Mouse (Mus musculus) spleen, embryonic (tissue): ENCODE results near the gene Ctnna3.
"Not testable (repeated sequence)": the region's sequence is repeated elsewhere in the genome, so short reads cannot be mapped to it uniquely, and the experiment has no call there.

Source experiments
- CTCF ChIA-PET: fragments of 350-600 bp; sonication (Branson Sonifier 250); formaldehyde crosslinking; loops from one replicate; lab custom pipeline; 2022; lab: Charles Lee

Ctnna3 gene

DNA sequence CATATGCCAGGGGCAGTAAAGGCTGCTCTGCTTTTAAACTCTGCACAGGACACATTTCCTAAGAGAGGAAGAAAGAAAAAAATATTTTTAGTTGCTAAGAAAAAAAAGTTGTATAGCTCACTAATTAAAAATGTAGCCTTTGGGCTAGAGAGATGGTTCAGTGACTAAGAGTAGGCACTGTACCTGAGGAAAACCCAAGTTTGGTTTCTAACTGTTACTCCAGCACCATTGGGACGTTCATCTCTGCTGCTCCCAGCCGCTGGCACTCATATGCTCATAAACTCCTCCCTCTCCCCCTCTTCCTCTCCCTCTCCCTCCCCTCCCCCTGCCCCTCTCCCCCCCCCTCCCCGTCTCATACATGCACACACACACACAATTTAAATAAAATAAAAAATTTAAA, 1441.0 kb downstream of the Ctnna3 start:
- CTCF ChIA-PET = no interaction called here

DNA sequence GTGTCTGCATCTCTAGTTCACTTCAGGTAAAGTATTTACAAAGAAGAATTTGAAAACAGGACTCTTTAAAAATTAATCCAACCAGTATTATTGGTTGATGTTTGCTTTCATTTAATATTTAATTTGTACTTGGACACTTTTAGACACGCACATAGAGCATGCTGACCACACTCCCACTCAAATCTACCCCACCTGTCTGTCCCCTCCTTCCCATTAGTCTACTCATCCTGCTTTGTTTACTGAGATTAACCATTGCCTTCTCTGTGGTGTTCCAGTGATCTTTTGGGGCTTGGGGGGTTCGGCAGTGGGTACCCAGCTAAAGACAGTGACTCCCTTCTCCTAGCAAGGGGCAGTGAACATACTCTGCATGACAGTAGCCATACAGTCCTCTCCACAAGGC, 1446.6 kb downstream of the Ctnna3 start:
- CTCF ChIA-PET = no interaction called here

DNA sequence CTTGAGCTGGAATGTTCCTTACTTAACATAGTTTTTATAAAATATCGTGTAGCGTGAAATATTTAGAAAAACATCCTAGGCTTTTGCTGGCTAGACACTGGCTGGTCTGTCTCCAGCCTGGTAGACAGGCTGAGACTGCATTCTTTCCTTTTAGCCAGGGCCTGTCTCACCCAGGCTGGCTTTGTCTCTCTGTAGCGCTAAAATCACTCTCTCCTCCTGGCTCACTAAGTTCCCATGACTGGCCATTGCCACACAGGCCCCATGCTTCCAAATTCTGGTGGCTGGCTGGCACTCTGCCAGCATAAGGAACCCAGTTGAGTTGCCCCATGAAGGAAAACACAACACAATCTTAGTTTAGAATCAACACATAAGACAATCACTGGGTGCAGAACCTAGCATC, 1450.0 kb downstream of the Ctnna3 start:
- CTCF ChIA-PET = no interaction called here

DNA sequence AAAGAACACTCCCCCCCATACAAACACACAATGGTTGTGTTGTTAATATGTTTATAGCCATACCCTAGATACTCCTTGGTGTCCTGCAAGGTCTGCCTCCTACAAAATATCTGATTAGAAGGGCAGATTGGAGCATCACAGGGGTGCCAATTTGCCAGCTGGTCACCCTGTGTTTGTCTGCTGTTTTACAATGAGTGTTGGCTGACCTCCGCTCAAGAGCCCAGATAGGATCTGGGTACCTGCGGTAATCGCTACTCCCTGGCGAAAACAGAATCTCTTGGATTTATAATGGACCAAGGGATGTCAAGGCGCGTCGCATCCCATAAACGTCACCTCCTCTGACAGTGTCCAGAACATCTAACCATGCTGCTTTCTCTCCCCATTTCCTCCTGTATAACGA, 1457.0 kb downstream of the Ctnna3 start:
- CTCF ChIA-PET = no interaction called here

DNA sequence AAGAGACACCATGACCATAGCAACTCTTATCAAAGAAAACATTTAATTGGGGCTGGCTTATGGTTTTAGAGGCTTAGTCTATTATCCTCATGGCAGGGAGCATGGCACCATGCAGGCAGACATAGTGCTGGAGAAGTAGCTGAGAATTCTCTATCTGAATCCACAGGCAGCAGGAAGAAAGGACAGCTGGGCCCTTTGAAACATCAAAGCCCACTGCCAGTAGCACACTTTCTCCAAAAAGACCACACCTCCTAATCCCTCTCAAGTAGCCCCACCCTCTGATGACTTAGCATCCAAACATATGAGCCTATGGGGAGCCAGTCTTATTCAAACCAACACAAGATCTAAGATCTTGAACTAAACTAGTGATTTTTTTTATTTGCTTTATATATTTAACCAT, 1462.6 kb downstream of the Ctnna3 start:
- CTCF ChIA-PET = interaction anchor here (0.7 kb wide), 1 partner anchor 189 kb away, joined by 9 read pairs; no protein-coding TSS in a partner anchor

DNA sequence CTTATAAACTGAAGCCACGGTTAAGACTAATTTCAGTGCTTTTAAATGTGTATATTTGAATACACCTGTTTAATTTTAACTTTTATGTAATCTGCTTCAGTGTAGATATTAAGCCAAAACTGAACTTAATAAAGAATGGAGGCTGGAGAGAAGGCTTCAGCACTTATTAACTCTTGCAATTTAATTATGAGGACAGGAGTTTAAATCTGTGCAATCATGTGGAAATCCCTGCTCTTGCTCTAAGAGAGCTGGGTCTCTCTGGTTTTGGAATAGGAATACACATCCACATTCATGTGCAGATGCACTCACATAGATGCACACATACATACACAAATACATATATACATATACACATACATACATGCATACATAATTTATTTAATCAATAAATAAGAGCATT, 1468.8 kb downstream of the Ctnna3 start:
- CTCF ChIA-PET = no interaction called here

DNA sequence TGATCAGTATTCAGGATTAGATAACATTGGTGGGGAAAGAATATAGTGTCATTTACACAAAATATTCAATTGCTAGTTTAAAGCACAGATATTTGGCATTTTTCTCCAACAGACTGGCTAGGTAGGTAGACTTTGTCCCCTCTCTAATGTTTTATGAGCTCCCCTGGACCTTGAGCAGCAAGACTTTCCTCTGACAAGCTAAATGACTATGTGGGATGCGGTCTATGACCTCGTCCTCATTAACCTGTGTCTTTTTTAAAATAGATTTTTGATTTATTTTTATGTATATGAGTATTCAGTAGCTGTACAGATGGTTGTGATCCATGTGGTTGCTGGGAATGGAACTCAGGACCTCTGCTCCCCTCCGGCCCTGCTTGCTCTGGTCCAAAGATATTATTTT, 1471.8 kb downstream of the Ctnna3 start:
- CTCF ChIA-PET = no interaction called here

DNA sequence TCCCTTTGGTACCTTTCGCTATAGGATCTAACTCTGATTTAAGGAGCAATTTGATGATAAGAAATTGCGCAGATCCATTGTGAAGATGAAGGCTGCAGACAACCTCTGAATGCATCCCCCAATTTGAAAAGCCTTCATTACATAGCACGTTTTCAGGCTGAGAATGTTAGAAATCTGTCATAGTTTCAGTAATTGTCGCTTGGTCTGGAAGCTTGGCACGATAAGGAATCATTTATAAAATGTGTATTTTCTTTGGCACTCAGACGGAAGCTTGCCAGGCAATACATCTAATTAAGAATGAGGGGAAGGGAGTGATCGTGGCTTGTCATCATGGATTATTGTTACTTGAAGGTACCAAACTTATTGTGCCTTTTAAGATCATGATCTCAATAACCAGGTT, 1511.1 kb downstream of the Ctnna3 start:
- CTCF ChIA-PET = no interaction called here

DNA sequence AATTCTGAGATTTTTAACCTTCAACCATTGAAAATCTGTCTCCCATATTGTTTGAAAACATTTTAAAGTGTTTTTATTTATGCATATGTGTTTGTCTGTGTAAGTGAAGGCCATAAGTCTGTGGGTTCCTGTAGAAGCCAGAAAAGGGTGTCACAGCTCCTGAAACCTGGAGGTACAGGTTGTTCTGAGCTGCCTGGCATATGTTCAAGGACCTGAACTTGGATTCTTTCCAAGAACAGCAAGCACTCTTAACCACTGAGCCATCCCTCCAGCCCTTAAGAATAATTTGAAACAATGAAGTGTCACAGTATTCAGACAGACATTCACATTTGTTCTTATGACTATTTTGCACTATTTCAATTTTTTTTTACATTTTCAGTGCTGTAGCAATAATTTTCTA, 1528.5 kb downstream of the Ctnna3 start:
- CTCF ChIA-PET = no interaction called here

DNA sequence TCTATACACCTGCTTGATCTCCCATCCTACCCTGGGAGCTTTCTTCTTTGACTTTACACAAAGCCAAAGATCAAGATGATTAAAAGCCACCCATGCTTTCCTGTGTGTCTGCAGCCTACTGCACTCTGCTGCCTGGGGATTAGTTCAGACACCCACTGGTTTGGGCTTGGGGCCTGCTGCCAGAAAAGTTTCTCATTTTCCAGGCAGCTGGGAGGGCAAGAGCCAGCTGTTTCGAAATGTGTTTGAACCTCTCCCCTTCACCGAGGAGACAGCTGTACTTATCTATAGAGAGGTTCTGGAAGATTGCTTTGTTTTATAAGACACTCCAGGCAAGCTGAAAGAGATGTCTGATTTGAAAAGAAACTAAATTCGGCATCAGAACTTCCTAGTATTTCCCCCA, 1563.0 kb downstream of the Ctnna3 start:
- CTCF ChIA-PET = no interaction called here

DNA sequence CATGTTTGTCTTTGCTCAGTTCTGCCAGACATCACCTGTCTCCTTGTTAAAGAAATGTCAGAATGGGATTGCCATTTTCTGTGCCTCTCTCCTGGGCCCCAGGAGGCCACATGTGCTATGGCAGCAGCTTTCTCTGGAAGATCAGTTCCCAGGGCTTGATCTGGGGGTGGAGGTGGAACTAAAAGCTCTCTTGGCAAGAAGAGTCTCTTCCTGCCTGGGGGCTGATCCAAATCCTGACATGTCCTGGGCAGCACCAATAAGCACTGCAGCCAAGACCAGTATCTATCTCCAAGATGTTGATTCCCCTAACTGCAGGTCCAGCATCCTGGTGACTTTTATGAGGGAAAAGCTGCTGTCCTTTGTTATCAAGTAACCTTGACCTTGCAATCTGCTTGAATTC, 1583.6 kb downstream of the Ctnna3 start:
- CTCF ChIA-PET = interaction anchor here (0.7 kb wide), 1 partner anchor 166 kb away, joined by 13 read pairs; no protein-coding TSS in a partner anchor

DNA sequence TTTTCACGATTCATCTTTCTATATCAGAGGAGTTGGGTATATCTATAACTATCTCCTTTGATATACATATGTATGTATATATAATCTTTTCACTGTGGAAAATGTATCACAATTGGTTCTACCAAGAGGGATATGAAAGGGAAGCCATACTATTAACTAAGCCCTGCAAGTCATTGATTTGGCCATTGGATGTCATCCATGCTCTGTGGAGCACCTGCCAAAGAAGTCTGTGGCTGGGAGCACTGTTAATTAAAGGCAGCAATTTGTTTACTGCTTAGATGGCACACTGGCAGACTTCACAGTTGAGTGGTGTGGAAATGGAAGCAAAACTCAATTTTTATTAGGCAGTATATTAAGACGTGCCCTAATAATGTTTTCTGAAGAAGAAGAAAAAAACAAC, 1592.8 kb downstream of the Ctnna3 start:
- CTCF ChIA-PET = no interaction called here

DNA sequence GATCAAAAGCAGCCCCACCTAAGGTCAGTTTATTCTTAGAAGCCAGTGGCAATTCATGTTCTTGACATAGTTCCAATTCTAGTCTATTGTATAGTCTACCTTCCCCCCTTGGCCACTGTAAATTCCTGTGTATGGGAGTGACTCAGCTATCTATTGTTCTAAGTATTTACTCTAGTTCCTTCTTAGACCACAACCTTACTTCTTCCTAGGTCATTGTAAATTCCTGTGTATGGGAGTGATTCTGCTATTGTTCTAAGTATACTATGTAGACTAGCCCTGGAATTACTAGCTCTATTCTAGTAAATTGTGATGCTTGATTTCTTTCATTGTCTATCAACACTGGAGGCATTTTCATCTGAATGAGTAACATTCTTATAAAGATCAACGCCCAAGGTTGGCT, 1603.6 kb downstream of the Ctnna3 start:
- CTCF ChIA-PET = not testable (repeated sequence)
